Mouse (Mus musculus): ENCODE measurements around the gene Ttl.

Ttl gene

GRCm38 (mm10) chr2:129118061-129118460, 52.3 kb downstream of the Ttl start:
- no peak for TF ChIP-seq GATA4 (IDR thresholded peaks at IDR 0.05; ENCODE audit: insufficient replicate concordance, low read length)

- TF ChIP-seq GATA4 (IDR thresholded peaks at IDR 0.05; ENCODE audit: insufficient replicate concordance, low read length), result no peak
These were observed 56.2 kb downstream of the Ttl start for GRCm38 (mm10) chr2:129121986-129122385.

GRCm38 (mm10) chr2:129129412-129129929, 63.7 kb downstream of the Ttl start, which contains the start of gene Chchd5:
Gene Chchd5, plus strand, starts transcription at chr2:129129700.
- peak; percentile 18; the same call in 1 of the 2 replicates for TF ChIP-seq GATA4 (IDR thresholded peaks at IDR 0.05; ENCODE audit: insufficient replicate concordance, low read length)

- no peak for TF ChIP-seq GATA4 (IDR thresholded peaks at IDR 0.05; ENCODE audit: insufficient replicate concordance, low read length)
These were observed 64.3 kb downstream of the Ttl start for GRCm38 (mm10) chr2:129129987-129130545.

- TF ChIP-seq GATA4 (IDR thresholded peaks at IDR 0.05; ENCODE audit: insufficient replicate concordance, low read length), result no peak
These were observed 65.0 kb downstream of the Ttl start for GRCm38 (mm10) chr2:129130776-129131175.

GRCm38 (mm10) chr2:129132231-129132630, 66.5 kb downstream of the Ttl start:
- no peak for TF ChIP-seq GATA4 (IDR thresholded peaks at IDR 0.05; ENCODE audit: insufficient replicate concordance, low read length)

- no peak for TF ChIP-seq GATA4 (IDR thresholded peaks at IDR 0.05; ENCODE audit: insufficient replicate concordance, low read length)
These were observed 67.5 kb downstream of the Ttl start for GRCm38 (mm10) chr2:129133006-129133805.

GRCm38 (mm10) chr2:129139906-129140305, 74.2 kb downstream of the Ttl start:
- TF ChIP-seq GATA4 (IDR thresholded peaks at IDR 0.05; ENCODE audit: insufficient replicate concordance, low read length), result no peak
